Mouse (Mus musculus) C2C12 (cell line): ENCODE data around the gene Cdc27.

Experiments
- CEBPB ChIP-seq: IDR thresholded peaks from one replicate; pipeline ENCODE4 v1.6.1; 2011; ENCODE audit warnings: low read depth, mild to moderate bottlenecking, control low read depth, moderate library complexity
- CTCF ChIP-seq: IDR thresholded peaks from one replicate; pipeline ENCODE4 v1.5.1; 2011; ENCODE audit not compliant: control insufficient read depth, insufficient read depth, insufficient read length
- FOSL1 ChIP-seq: IDR thresholded peaks from one replicate; pipeline ENCODE4 v1.8.0; 2011; ENCODE audit warnings: mild to moderate bottlenecking, low read length; ENCODE audit not compliant: poor library complexity, insufficient read depth, severe bottlenecking
- MAX ChIP-seq: IDR thresholded peaks from one replicate; pipeline ENCODE4 v1.6.1; 2011; ENCODE audit warnings: mild to moderate bottlenecking, control low read depth
- MYOD1 ChIP-seq: IDR thresholded peaks from one replicate; pipeline ENCODE4 v1.6.1; 2011; ENCODE audit warnings: low read depth; ENCODE audit not compliant: control insufficient read depth, insufficient read length
- MYOG ChIP-seq: IDR thresholded peaks from one replicate; pipeline ENCODE4 v1.6.1; 2011; ENCODE audit not compliant: control insufficient read depth, insufficient read length; ENCODE audit errors: extremely low read depth
- USF1 ChIP-seq: IDR thresholded peaks from one replicate; pipeline ENCODE4 v1.6.1; 2011; ENCODE audit warnings: low read depth, mild to moderate bottlenecking, control low read depth, moderate library complexity

GRCm38 (mm10) chr11:104592066-104592835 is 41.8 kb upstream of the Cdc27 start:
- TF ChIP-seq FOSL1 (no peak), CTCF (no peak), CEBPB (no peak), MAX (no peak), USF1 (no peak), MYOD1 (no peak), MYOG (no peak)
